Mouse (Mus musculus) forebrain, embryonic 11.5 days (tissue): ENCODE measurements around the gene Comp. TPM values are rescaled to one million over a fixed set of nuclear protein-coding genes. Genes with fewer than 3 reads are reported as not detected.

Experiments used
- ATAC-seq: fragments of 200-750 bp; cut with Nextera tagmentation; replicated peaks from 2 replicates; pipeline ENCODE4 v1.8.0; 2017; ENCODE audit warnings: moderate TSS enrichment; ENCODE audit not compliant: low FRiP score
- DNase-seq: peaks from one replicate; pipeline ENCODE4 v3.0.0-alpha.2; 2017; ENCODE audit warnings: low spot score
- H3K27ac ChIP-seq: fragments of 300-500 bp; sonication (generic); 2 replicates; pipeline ENCODE4 v1.5.1; 2014; ENCODE audit warnings: low read depth, low read length
- H3K27me3 ChIP-seq: fragments of 300-500 bp; sonication (generic); 2 replicates; pipeline ENCODE4 v1.6.1; 2014; ENCODE audit warnings: mild to moderate bottlenecking, low read length, mixed read lengths; ENCODE audit not compliant: control insufficient read depth, insufficient read depth
- H3K36me3 ChIP-seq: fragments of 300-500 bp; sonication (generic); 2 replicates; pipeline ENCODE4 v1.6.1; 2014; ENCODE audit warnings: mild to moderate bottlenecking, low read length, moderate library complexity, mixed read lengths; ENCODE audit not compliant: control insufficient read depth, insufficient read depth
- H3K4me1 ChIP-seq: fragments of 300-500 bp; sonication (generic); replicated peaks from 2 replicates; pipeline ENCODE4 v1.6.1; 2014; ENCODE audit warnings: low read length, mixed read lengths; ENCODE audit not compliant: control insufficient read depth, insufficient read depth
- H3K4me2 ChIP-seq: fragments of 300-500 bp; sonication (generic); 2 replicates; pipeline ENCODE4 v1.6.1; 2014; ENCODE audit warnings: low read depth, mild to moderate bottlenecking, low read length, moderate library complexity, mixed read lengths; ENCODE audit not compliant: severe bottlenecking
- H3K4me3 ChIP-seq: fragments of 300-500 bp; sonication (generic); 2 replicates; pipeline ENCODE4 v1.5.1; 2014; ENCODE audit warnings: low read depth, low read length
- H3K9ac ChIP-seq: fragments of 300-500 bp; sonication (generic); 2 replicates; pipeline ENCODE4 v1.6.1; 2014; ENCODE audit warnings: low read length
- H3K9me3 ChIP-seq: fragments of 300-500 bp; sonication (generic); 2 replicates; pipeline ENCODE4 v1.6.1; 2016; ENCODE audit warnings: low read length, mixed read lengths; ENCODE audit not compliant: control insufficient read depth
- WGBS: fragments of 180-500 bp; shearing (Covaris S2); extraction: QIAGEN DNeasy Blood & Tissue Kit; methylation state at CpG from one replicate; pipeline ENCODE4 v1.1.7; 2014; 5-methylcytosine and 5-hydroxymethylcytosine counted together
- polyA plus RNA-seq: library from polyadenylated mRNA; unstranded; fragments of >200 nt; fragmentation: Nextera tagmentation; extraction: Ambion mirVana; gene quantifications from 2 replicates; pipeline ENCODE4 v1.2.1, GENCODE M21; 2014

Gene Comp
- polyA plus RNA-seq, 1 experiment from 2014 or later: 0.56 TPM

- H3K9ac ChIP-seq: no peak overlapping the region
- H3K4me3 ChIP-seq: no peak overlapping the region
- no peak overlapping the region for H3K4me2 ChIP-seq
- DNase-seq (no peak), ATAC-seq (no peak)
- H3K27ac ChIP-seq: no peak overlapping the region
- no peaks in the 10 kb centered on the region for H3K9me3 ChIP-seq
- 87% methylated on average over 2 of the region's 2 CpGs for WGBS
- no peaks in the 10 kb centered on the region for H3K27me3 ChIP-seq
- H3K4me1 ChIP-seq: no peaks in the 10 kb centered on the region
- no peaks in the 10 kb centered on the region for H3K36me3 ChIP-seq
These were observed 53.0 kb downstream of the Comp start for GRCm38 (mm10) chr8:70426300-70426907.

DNA sequence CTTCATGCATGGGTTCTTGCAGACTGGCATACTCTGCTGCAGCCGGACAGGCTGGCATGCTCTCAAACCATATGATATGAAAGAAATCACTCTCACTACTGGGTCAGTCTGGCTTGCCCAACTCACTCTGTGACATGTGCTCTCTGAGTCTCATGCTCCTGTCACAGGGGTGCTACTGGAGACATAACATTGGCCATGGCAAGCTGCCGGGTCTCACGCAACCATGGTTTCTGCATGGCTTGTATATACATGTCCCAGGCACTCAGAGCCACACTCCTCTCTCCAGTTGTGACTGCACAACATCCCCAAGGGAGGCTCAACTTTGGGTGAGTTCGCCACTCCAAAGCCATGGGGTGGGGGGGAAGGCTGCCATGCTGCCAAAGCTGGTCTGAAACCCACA is 57.9 kb downstream of the Comp start:
- no peaks in the 10 kb centered on the region for H3K4me1 ChIP-seq
- H3K36me3 ChIP-seq: no peaks in the 10 kb centered on the region
- WGBS: 91% methylated on average over 4 of the region's 4 CpGs
- H3K9ac ChIP-seq: no peak overlapping the region
- H3K4me3 ChIP-seq: no peak overlapping the region
- no peak overlapping the region for H3K27ac ChIP-seq
- no peak for DNase-seq
- H3K9me3 ChIP-seq: no peaks in the 10 kb centered on the region
- H3K4me2 ChIP-seq: no peak overlapping the region
- H3K27me3 ChIP-seq: no peaks in the 10 kb centered on the region
- no peak for ATAC-seq

Other genes with a start within 250 kb of the Comp start
- gene Nr2c2ap, start 242.2 kb upstream of the Comp start, polyA plus RNA-seq: 20.7 and 23.9 TPM in 2 replicates
- 15.2 and 17.6 TPM in 2 replicates for gene Rfxank, start 234.4 kb upstream of the Comp start, polyA plus RNA-seq
- 40.5 and 41.9 TPM in 2 replicates for gene Borcs8, start 234.1 kb upstream of the Comp start, polyA plus RNA-seq
- 0.67 and 1.1 TPM in 2 replicates for gene Mef2b, start 233.8 kb upstream of the Comp start, polyA plus RNA-seq
- gene Tmem161a, start 201.2 kb upstream of the Comp start, polyA plus RNA-seq: 42.5 and 45.1 TPM in 2 replicates
- 1.9 and 2.5 TPM in 2 replicates for gene Slc25a42, start 161.3 kb upstream of the Comp start, polyA plus RNA-seq
- 60.4 and 74.7 TPM in 2 replicates for gene Sugp2, start 139.3 kb upstream of the Comp start, polyA plus RNA-seq
- gene Armc6, start 139.1 kb upstream of the Comp start, polyA plus RNA-seq: 31.2 and 35.7 TPM in 2 replicates
- gene Homer3, start 90.7 kb upstream of the Comp start, polyA plus RNA-seq: 87.6 and 91.4 TPM in 2 replicates
- 54.4 and 61.5 TPM in 2 replicates for gene Ddx49, start 71.1 kb upstream of the Comp start, polyA plus RNA-seq
- 220 and 268 TPM in 2 replicates for gene Cope, start 71.0 kb upstream of the Comp start, polyA plus RNA-seq
- gene Cers1, start 57.8 kb upstream of the Comp start, polyA plus RNA-seq: 10.6 and 11.0 TPM in 2 replicates
- 1.8 and 2.6 TPM in 2 replicates for gene Gdf1, start 43.7 kb upstream of the Comp start, polyA plus RNA-seq
- 25.6 and 25.8 TPM in 2 replicates for gene Upf1, start 20.3 kb upstream of the Comp start, polyA plus RNA-seq
- 16.3 and 18.1 TPM in 2 replicates for gene Crtc1, start 66.0 kb downstream of the Comp start, polyA plus RNA-seq
- 17.5 and 19.5 TPM in 2 replicates for gene Klhl26, start 103.4 kb downstream of the Comp start, polyA plus RNA-seq
- 10.4 and 10.6 TPM in 2 replicates for gene Tmem59l, start 113.8 kb downstream of the Comp start, polyA plus RNA-seq
- 4.9 and 10.9 TPM in 2 replicates for gene Crlf1, start 119.6 kb downstream of the Comp start, polyA plus RNA-seq
- 113 and 123 TPM in 2 replicates for gene Rex1bd, start 133.2 kb downstream of the Comp start, polyA plus RNA-seq
- 715 TPM in 2 replicates for gene Uba52, start 137.2 kb downstream of the Comp start, polyA plus RNA-seq
- gene Fkbp8, start 154.2 kb downstream of the Comp start, polyA plus RNA-seq: 268 and 290 TPM in 2 replicates
- gene Kxd1, start 154.4 kb downstream of the Comp start, polyA plus RNA-seq: 56.0 and 59.9 TPM in 2 replicates
- 21.8 and 22.2 TPM in 2 replicates for gene Ell, start 165.9 kb downstream of the Comp start, polyA plus RNA-seq
- 98.1 and 109 TPM in 2 replicates for gene Isyna1, start 220.8 kb downstream of the Comp start, polyA plus RNA-seq
- 113 and 127 TPM in 2 replicates for gene Ssbp4, start 235.3 kb downstream of the Comp start, polyA plus RNA-seq
- gene Lrrc25, start 242.6 kb downstream of the Comp start, polyA plus RNA-seq: 1.2 and 1.4 TPM in 2 replicates